In genomic region chr2:17852740-17853499, GRCm38 (mm10) we compare ENCODE assay signal across 9 mouse cellular contexts.
DNase-seq lines count a peak whose midpoint lies in the region; ATAC-seq and TF ChIP-seq lines count a peak whose summit lies in the region.
"Had no signal": no experiment of that assay in that cellular context is flagged by ENCODE, and none has a peak within 500 bp of the region (broad histone marks: within the 10 kb centered on the region; RNA-seq: fewer than 3 reads in every experiment).

No protein-coding gene starts in this region.

- H3K9me3 ChIP-seq in heart, embryonic 13.5 days: no peaks in the 10 kb centered on the region
- no peaks in the 10 kb centered on the region for H3K9me3 ChIP-seq in forebrain, postnatal 0 days (ENCODE audit: low read length)

- no peak overlapping the region for H3K27ac ChIP-seq in heart, embryonic 13.5 days (replicated peaks)
- no peak overlapping the region for H3K27ac ChIP-seq in forebrain, postnatal 0 days (ENCODE audit: low read depth, low read length)

- no peak for DNase-seq in heart, adult 8-10 months (ENCODE audit: low spot score)
- DNase-seq in R1 (ENCODE audit: low read depth, low spot score): peak; percentile 90
- no peak for DNase-seq in forebrain, postnatal 0 days
- DNase-seq in mesoderm, embryonic 11.5 days (ENCODE audit: low read depth, low spot score): peak; percentile 39
- no peak for DNase-seq in right cerebral cortex, adult 18-20 months
- DNase-seq in right cerebral cortex, postnatal 14 days: no peak
- DNase-seq in lung, postnatal 14 days: no peak

- peak overlapping the region; percentile 44 for H3K4me3 ChIP-seq in heart, embryonic 13.5 days
- H3K4me3 ChIP-seq in forebrain, postnatal 0 days (ENCODE audit: low read depth, low read length): 0 out of 2 replicates have a peak overlapping the region, but pooled peaks have one; percentile 1

- peaks cover 26% of the 10 kb centered on the region for H3K4me1 ChIP-seq in heart, embryonic 13.5 days
- H3K4me1 ChIP-seq in forebrain, postnatal 0 days (ENCODE audit: insufficient read depth): no peaks in the 10 kb centered on the region

- H3K27me3 ChIP-seq in heart, embryonic 13.5 days (replicated peaks): no peaks in the 10 kb centered on the region
- H3K27me3 ChIP-seq in forebrain, postnatal 0 days (ENCODE audit: insufficient read depth, low read length): no peaks in the 10 kb centered on the region

- no peak for ATAC-seq in heart, embryonic 13.5 days (ENCODE audit: extremely low read depth, insufficient number of reproducible peaks, low FRiP score, low TSS enrichment)
- ATAC-seq in forebrain, postnatal 0 days: peak; percentile 42; the same call in 1 of the 2 replicates
- ATAC-seq: CD4-positive, CD25-positive, alpha-beta regulatory T cell, adult 4 months had no signal

- peak overlapping the region; percentile 61 for H3K9ac ChIP-seq in heart, embryonic 13.5 days
- no peak overlapping the region for H3K9ac ChIP-seq in forebrain, postnatal 0 days

- H3K36me3 ChIP-seq in heart, embryonic 13.5 days: no peaks in the 10 kb centered on the region
- H3K36me3 ChIP-seq in forebrain, postnatal 0 days (ENCODE audit: insufficient read depth): no peaks in the 10 kb centered on the region

- WGBS in heart, embryonic 13.5 days: 5% methylated on average over 16 of the region's 16 CpGs
- 8% methylated on average over 16 of the region's 16 CpGs for whole genome bisulfite sequencing in forebrain, postnatal 0 days

- peak overlapping the region; percentile 69 for H3K4me2 ChIP-seq in heart, embryonic 13.5 days
- H3K4me2 ChIP-seq in forebrain, postnatal 0 days (ENCODE audit: low read depth): peak overlapping the region; percentile 25

- no peak for TF ChIP-seq CTCF in forebrain, postnatal 0 days (IDR thresholded peaks at IDR 0.05; ENCODE audit: low read depth)

Comparison
In these comparisons a context has a peak if more than half of its experiments do, and no peak if none do; other contexts are left out.
1. DNase-seq: peak in R1 (single experiment) and mesoderm, embryonic 11.5 days (single experiment); none in heart, adult 8-10 months (single experiment), forebrain, postnatal 0 days (single experiment), right cerebral cortex, adult 18-20 months (single experiment), right cerebral cortex, postnatal 14 days (single experiment) and lung, postnatal 14 days (single experiment).